Mouse (Mus musculus) heart, adult 2 months (tissue): ENCODE results near the gene Bet1.

Experiments used
- CTCF ChIP-seq: fragments of 200-600 bp; IDR thresholded peaks from 2 replicates; pipeline ENCODE4 v1.8.1; 2022; ENCODE audit warnings: antibody characterized with exemption, mild to moderate bottlenecking, moderate library complexity
- EP300 ChIP-seq: fragments of 200-500 bp; IDR thresholded peaks from 2 replicates; pipeline ENCODE4 v1.6.1; 2011; ENCODE audit warnings: low read depth, low read length, control low read depth; ENCODE audit not compliant: insufficient read depth
- POLR2A ChIP-seq: fragments of 200-500 bp; IDR thresholded peaks from 2 replicates; pipeline ENCODE4 v1.6.1; 2011; ENCODE audit warnings: mild to moderate bottlenecking, low read depth, low read length, control low read depth; ENCODE audit not compliant: insufficient read depth

DNA sequence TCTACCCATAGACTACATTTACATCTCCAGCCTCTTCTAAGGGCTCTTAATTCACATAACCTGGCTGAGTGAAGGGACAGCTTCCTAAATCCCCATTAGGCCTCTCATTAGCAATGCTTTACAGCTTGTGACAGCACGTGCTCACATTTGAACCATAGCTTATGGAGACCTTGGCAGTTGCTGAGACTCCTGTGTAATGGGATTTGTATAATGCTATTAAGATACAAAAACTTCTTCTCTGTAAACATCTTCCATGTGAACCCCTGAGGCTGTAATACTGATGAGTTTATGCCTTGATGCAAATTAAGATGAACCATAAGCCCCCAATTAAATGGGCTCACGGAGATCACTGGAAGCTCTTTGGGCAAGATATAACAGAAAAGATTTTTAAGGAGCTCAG is 44.4 kb upstream of the Bet1 start:
- TF ChIP-seq EP300 (no peak), CTCF (no peak), POLR2A (no peak)
